Mouse (Mus musculus) myocyte (in vitro differentiated cells): Measurements from ENCODE around the gene Tex52.

ENCODE experiments used
- CEBPB ChIP-seq: IDR thresholded peaks from 2 replicates; pipeline ENCODE4 v1.6.1; 2011; ENCODE audit warnings: mild to moderate bottlenecking, moderate library complexity; ENCODE audit not compliant: poor library complexity, insufficient read depth, severe bottlenecking
- E2F4 ChIP-seq: IDR thresholded peaks from one replicate; pipeline ENCODE4 v1.6.1; 2011; ENCODE audit warnings: mild to moderate bottlenecking, control low read depth, moderate library complexity; ENCODE audit not compliant: insufficient read depth
- MYOG ChIP-seq, 3 experiments: IDR thresholded peaks; one replicate each; pipeline ENCODE4 v1.6.1; 2011; ENCODE audit warnings: control low read depth in 2 of 3, low read depth in 2 of 3, mild to moderate bottlenecking in 2 of 3; ENCODE audit not compliant: insufficient read length in 2 of 3, control insufficient read depth in 1 of 3, insufficient read depth in 1 of 3
- POLR2A ChIP-seq: IDR thresholded peaks from one replicate; pipeline ENCODE4 v1.6.1; 2011; ENCODE audit warnings: low read depth, mild to moderate bottlenecking, control low read depth, moderate library complexity; ENCODE audit not compliant: insufficient read length
- POLR2AphosphoS2 ChIP-seq: IDR thresholded peaks from one replicate; pipeline ENCODE4 v1.6.1; 2011; ENCODE audit warnings: low read depth, control low read depth; ENCODE audit not compliant: insufficient read length
- SRF ChIP-seq: IDR thresholded peaks from one replicate; pipeline ENCODE4 v1.6.1; 2011; ENCODE audit warnings: low read depth; ENCODE audit not compliant: control insufficient read depth, insufficient read length
- TCF12 ChIP-seq: IDR thresholded peaks from one replicate; pipeline ENCODE4 v1.6.1; 2011; ENCODE audit warnings: mild to moderate bottlenecking, control low read depth; ENCODE audit not compliant: poor library complexity, insufficient read depth, severe bottlenecking
- TCF3 ChIP-seq: IDR thresholded peaks from one replicate; pipeline ENCODE4 v1.6.1; 2011; ENCODE audit warnings: low read depth, control low read depth; ENCODE audit not compliant: insufficient read length
- USF1 ChIP-seq: IDR thresholded peaks from one replicate; pipeline ENCODE4 v1.6.1; 2011; ENCODE audit warnings: low read depth, mild to moderate bottlenecking, control low read depth, moderate library complexity

DNA sequence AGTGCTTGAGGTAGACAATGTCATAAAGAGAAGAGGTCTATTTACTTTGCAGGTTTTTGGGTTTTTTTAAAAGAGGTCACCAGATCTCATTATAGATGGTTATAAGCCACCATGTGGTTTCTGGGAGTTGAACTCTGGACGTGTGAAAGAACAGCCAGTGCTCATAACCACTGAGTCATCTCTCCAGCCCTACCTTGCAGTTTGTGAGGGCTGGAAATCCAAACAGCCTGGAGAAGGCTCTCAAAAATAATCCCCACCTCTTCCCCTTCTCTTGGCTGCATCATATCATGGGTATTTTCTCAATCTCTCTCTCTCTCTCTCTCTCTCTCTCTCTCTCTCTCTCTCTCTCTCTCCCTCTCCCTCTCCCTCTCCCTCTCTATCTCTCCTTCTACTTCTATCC lies 15.4 kb downstream of the Tex52 start:
- TF ChIP-seq TCF3: no peak
- no peak for TF ChIP-seq E2F4
- no peak for TF ChIP-seq POLR2AphosphoS2
- no peak for TF ChIP-seq POLR2A
- no peak for TF ChIP-seq USF1
- TF ChIP-seq TCF12: no peak
- no peak for TF ChIP-seq SRF
- no peak for TF ChIP-seq MYOG (IDR thresholded peaks at IDR 0.05; ENCODE audit: control insufficient read depth in 1 of 3, insufficient read depth in 1 of 3, insufficient read length in 2 of 3, low read depth in 2 of 3)
- TF ChIP-seq CEBPB: no peak
